Comparison of ENCODE assay signal across 13 mouse cellular contexts in genomic region chr8:117368781-117369180, GRCm38 (mm10).
DNase-seq lines count a peak whose midpoint lies in the region; ATAC-seq and TF ChIP-seq lines count a peak whose summit lies in the region.
"Had no signal": no experiment of that assay in that cellular context is flagged by ENCODE, and none has a peak within 500 bp of the region (broad histone marks: within the 10 kb centered on the region; RNA-seq: fewer than 3 reads in every experiment).

No protein-coding gene starts in this region.

- H3K27me3 ChIP-seq in stomach, postnatal 0 days (ENCODE audit: control insufficient read depth, insufficient read depth, low read length), result no peaks in the 10 kb centered on the region
- H3K27me3 ChIP-seq: forebrain, embryonic 12.5 days; liver, embryonic 13.5 days; Patski had no signal

- TF ChIP-seq EP300 in stomach, postnatal 0 days (optimal IDR thresholded peaks at IDR 0.05), result no peak

- no peak overlapping the region for H3K9ac ChIP-seq in stomach, postnatal 0 days (ENCODE audit: low read length)
- H3K9ac ChIP-seq: forebrain, embryonic 12.5 days; liver, embryonic 13.5 days had no signal

- ATAC-seq in stomach, postnatal 0 days (ENCODE audit: low FRiP score, low TSS enrichment), result no peak
- ATAC-seq: midbrain, embryonic 16.5 days; Patski had no signal

- TF ChIP-seq CTCF in stomach, postnatal 0 days (IDR thresholded peaks at IDR 0.05; ENCODE audit: low read depth), result no peak

- DNase-seq in gastrocnemius, postnatal 25 days, result peak; percentile 32
- DNase-seq in gastrocnemius, postnatal 4 days (ENCODE audit: low spot score in 2 of 2), result no peak
- DNase-seq in urinary bladder, postnatal 36 days (ENCODE audit: low spot score in 2 of 2), result peak; percentile 26 to 36
- no peak for DNase-seq in urinary bladder, adult 2 months (ENCODE audit: low spot score)
- peak; percentile 79 to 88 for DNase-seq in kidney, postnatal 36 days
- DNase-seq in stomach, postnatal 0 days (ENCODE audit: low spot score), result peak; percentile 42
- no peak for DNase-seq in thymus, postnatal 25 days
- no peak for DNase-seq in cerebellum, postnatal 36 days
- DNase-seq: embryo, embryonic 11 days; liver, embryonic 13.5 days had no signal

- H3K4me3 ChIP-seq in stomach, postnatal 0 days (ENCODE audit: low read depth, low read length), result no peak overlapping the region
- H3K4me3 ChIP-seq: forebrain, embryonic 12.5 days; liver, embryonic 13.5 days had no signal

- H3K27ac ChIP-seq in stomach, postnatal 0 days (replicated peaks), result 0 out of 2 replicates have a peak overlapping the region, but pooled peaks have one; percentile 18
- H3K27ac ChIP-seq: forebrain, embryonic 12.5 days; liver, embryonic 13.5 days had no signal

- H3K4me1 ChIP-seq in stomach, postnatal 0 days (replicated peaks; ENCODE audit: control insufficient read depth, insufficient read depth), result no peaks in the 10 kb centered on the region; the same call in 1 of the 2 replicates

- no peak overlapping the region for H3K4me2 ChIP-seq in stomach, postnatal 0 days (replicated peaks; ENCODE audit: low read depth)
- H3K4me2 ChIP-seq: forebrain, embryonic 12.5 days; liver, embryonic 13.5 days had no signal

- H3K9me3 ChIP-seq in stomach, postnatal 0 days (ENCODE audit: control insufficient read depth, low read length), result no peaks in the 10 kb centered on the region
- H3K9me3 ChIP-seq: forebrain, embryonic 12.5 days; liver, embryonic 13.5 days had no signal

- 31% methylated on average over 8 of the region's 8 CpGs for WGBS in stomach, postnatal 0 days

- no peaks in the 10 kb centered on the region for H3K36me3 ChIP-seq in stomach, postnatal 0 days (ENCODE audit: control insufficient read depth, insufficient read depth, low read length)
- H3K36me3 ChIP-seq: forebrain, embryonic 12.5 days; liver, embryonic 13.5 days had no signal

Comparison
In these comparisons a context has a peak if more than half of its experiments do, and no peak if none do; other contexts are left out.
1. DNase-seq: peak in gastrocnemius, postnatal 25 days (single experiment), urinary bladder, postnatal 36 days (2 of 2), kidney, postnatal 36 days (2 of 2) and stomach, postnatal 0 days (single experiment); none in gastrocnemius, postnatal 4 days (0 of 2), urinary bladder, adult 2 months (single experiment), thymus, postnatal 25 days (single experiment) and cerebellum, postnatal 36 days (0 of 2).